Mouse (Mus musculus) effector memory CD4-positive, alpha-beta T cell, adult 7 months (primary cell): ENCODE data around the gene Eif3f. TPM values are rescaled to one million over a fixed set of nuclear protein-coding genes. Genes with fewer than 3 reads are reported as not detected.

Experiments used
- polyA plus RNA-seq: library from polyadenylated mRNA; unstranded; fragments of 100-300 nt; shearing (Covaris generic); gene quantifications from one replicate; pipeline ENCODE4 v1.2.1, GENCODE M21; 2017

The Eif3f gene
- polyA plus RNA-seq = 174 TPM

DNA sequence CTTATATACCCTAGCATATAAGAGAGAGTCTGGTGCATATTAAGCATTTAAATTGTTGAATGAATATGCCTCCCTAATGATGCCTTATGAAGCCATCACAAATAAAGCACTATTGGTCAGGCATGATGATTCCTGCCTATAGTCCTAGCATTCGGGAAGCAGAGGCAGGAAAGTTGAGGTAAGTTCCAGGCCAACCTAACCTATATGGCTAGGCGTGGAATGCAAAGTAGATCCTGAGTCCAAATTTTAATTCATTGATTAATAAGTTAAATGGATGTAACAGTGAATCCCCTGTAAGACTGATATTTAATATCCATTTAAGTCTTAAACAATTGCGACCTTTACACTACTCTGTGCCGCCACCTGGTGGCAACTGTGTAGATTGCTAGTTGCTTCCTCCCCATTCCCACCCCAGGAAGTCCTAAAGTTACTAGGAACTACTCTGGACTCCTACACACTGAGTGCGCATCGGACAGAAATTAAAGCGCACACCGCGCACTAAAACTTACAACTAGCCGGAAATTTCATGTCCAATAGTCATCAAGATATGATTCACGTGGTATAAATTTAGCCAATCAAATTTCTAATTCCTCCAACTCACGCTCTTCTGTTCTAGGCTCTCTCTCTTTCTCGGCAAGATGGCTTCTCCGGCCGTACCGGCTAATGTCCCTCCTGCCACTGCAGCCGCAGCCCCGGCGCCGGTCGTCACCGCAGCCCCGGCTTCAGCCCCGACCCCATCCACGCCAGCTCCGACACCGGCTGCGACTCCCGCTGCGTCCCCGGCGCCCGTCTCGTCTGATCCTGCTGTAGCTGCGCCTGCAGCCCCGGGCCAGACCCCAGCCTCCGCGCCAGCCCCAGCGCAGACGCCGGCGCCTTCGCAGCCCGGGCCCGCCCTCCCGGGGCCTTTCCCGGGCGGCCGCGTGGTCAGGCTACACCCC lies at the start of gene Eif3f:
Eif3f (plus strand) TSS at position 624 of the 938 bp plus-strand sequence.

DNA sequence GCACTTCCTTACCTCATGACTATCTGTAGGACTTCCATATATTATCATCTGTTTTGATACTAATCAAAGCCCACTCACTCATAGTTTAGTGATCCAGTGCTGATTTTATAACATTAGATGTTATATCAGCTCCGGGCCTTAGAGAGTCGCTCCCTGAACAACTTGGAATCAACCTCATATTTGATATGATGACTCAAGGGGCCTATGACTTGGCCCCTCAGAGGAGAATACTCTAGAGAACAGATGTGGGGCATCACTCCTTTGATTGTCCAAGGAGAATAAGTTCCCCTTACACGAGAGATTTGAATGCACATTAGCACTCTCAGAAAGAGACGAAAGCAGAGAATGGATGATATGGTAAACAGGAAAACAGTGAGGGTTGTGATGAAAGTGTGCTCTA lies 49.3 kb upstream of the Eif3f start, which contains the start of gene Olfr518:
Olfr518 (minus strand) TSS at position 101 of the 400 bp plus-strand sequence.

DNA sequence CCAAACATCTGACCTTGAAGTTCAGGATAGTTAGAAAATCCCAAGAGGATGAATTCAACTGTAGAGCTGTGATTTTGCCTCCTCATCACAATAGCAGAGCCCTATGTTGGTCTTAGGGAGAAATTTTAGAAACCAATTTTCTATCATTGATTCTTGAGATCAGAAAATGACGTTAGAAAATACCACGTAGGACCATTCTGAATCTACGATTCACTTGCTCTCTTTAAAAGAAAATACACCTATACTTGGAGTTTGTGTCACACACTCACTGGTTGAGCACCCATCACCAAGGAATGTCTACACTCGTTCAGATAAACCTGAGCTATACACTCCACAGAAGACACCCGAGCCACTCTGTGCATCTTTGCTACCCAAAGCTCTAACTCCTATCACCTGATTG lies 39.9 kb upstream of the Eif3f start, which contains the start of gene Olfr519:
Olfr519 (minus strand) TSS at position 101 of the 400 bp plus-strand sequence.

DNA sequence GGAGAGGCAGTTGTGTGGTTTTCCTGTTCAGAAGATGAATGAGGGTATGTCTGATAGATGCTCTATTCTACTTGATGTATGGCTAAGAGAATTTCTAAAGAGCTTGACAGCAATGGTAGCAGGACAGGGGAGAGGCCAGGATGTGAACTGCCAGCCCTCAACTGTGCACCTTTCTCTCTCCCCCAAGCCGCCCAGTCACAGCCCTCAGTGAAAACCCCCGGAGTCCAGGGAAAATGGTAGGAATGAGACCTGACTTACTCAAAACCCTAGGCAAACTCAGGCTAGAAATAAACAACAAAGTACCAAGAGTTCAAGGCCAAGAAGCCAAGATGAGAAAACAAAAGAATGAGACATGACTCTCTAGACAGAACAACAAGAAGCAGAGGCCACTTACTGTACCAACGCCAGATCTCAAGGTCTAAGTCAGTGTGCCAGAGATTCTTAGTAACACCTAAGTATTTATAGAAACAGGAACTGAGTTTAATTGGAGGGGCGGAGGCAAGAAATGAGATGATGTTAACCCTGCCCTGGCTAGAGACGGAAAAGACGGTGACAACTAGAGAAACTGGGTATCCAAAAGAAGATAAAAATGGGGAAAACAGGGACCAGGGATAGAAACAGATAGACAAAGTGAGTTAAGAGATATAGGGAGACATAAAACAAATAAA lies 4.4 kb upstream of the Eif3f start, which contains the start of gene Nlrp10:
Nlrp10 (minus strand) TSS at position 453 of the 668 bp plus-strand sequence.

DNA sequence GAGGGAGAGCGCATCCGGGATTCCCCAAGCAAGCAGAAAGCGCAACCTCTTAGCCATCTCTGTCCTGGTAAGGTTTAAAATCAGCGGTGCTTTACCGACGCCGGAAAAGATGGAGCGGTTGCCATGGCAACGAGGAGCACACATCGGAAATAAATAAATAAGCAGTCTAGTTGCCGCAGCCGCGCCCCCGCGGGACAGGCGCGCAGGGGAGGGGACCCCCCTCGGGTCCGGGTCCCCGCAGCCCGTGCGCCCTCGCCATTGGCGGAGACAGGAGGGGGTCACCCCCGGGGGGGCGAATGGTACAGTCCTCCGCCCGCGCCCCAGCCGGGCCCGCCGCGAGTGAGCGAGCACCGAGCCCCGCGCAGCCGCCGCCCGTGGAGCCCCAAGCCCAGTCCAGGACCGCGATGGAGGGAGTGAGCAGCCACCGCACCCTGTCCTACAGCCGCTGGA lies 16.1 kb downstream of the Eif3f start, which contains the start of gene Tub:
Tub (plus strand) TSS at position 27 of the 450 bp plus-strand sequence.

Other genes with a start within 250 kb of the Eif3f start
- gene Olfr512, start 221.1 kb upstream of the Eif3f start, polyA plus RNA-seq = not detected
- not detected for gene Olfr513, start 183.4 kb upstream of the Eif3f start, polyA plus RNA-seq
- not detected for gene Olfr514, start 108.4 kb upstream of the Eif3f start, polyA plus RNA-seq
- not detected for gene Olfr516, start 83.9 kb upstream of the Eif3f start, polyA plus RNA-seq
- gene Olfr517, start 62.0 kb upstream of the Eif3f start, polyA plus RNA-seq = not detected
- gene Olfr518, start 49.4 kb upstream of the Eif3f start, polyA plus RNA-seq = 0.26 TPM
- not detected for gene Olfr519, start 40.0 kb upstream of the Eif3f start, polyA plus RNA-seq
- 0.22 TPM for gene Nlrp10, start 4.2 kb upstream of the Eif3f start, polyA plus RNA-seq
- gene Tub, start 15.9 kb downstream of the Eif3f start, polyA plus RNA-seq = 2.5 TPM
- gene Ric3, start 148.9 kb downstream of the Eif3f start, polyA plus RNA-seq = 0.34 TPM
- gene Lmo1, start 240.8 kb downstream of the Eif3f start, polyA plus RNA-seq = not detected